Comparison of ENCODE assay signal across 10 mouse cellular contexts in genomic region chr17:31835528-31836263, GRCm38 (mm10). TPM values are rescaled to one million over a fixed set of nuclear protein-coding genes. Genes with fewer than 3 reads are reported as not detected.
A peak's percentile ranks its signal among the peaks of the same experiment; 100 is the strongest.
DNase-seq lines count a peak whose midpoint lies in the region; ATAC-seq and TF ChIP-seq lines count a peak whose summit lies in the region.
"Had no signal": no experiment of that assay in that cellular context is flagged by ENCODE, and none has a peak within 500 bp of the region (broad histone marks: within the 10 kb centered on the region; RNA-seq: fewer than 3 reads in every experiment).

No protein-coding gene starts in this region.

- TF ChIP-seq POLR2A in heart, adult 2 months (IDR thresholded peaks at IDR 0.05; ENCODE audit: insufficient read depth, low read depth, low read length) = no peak

- H3K79me2 ChIP-seq in heart, adult 2 months (replicated peaks; ENCODE audit: control insufficient read depth, insufficient read depth, low read length) = no peaks in the 10 kb centered on the region

- no peaks in the 10 kb centered on the region for H3K36me3 ChIP-seq in heart, adult 2 months (ENCODE audit: control insufficient read depth, insufficient read depth, low read length)
- H3K36me3 ChIP-seq in kidney, embryonic 16.5 days (ENCODE audit: insufficient read depth, low read length) = no peaks in the 10 kb centered on the region
- H3K36me3 ChIP-seq: embryonic facial prominence, embryonic 12.5 days; neural tube, embryonic 13.5 days had no signal

- peaks cover 9% of the 10 kb centered on the region for H3K9me3 ChIP-seq in kidney, embryonic 16.5 days (ENCODE audit: low read length)
- H3K9me3 ChIP-seq: embryonic facial prominence, embryonic 12.5 days; neural tube, embryonic 13.5 days had no signal

- intact Hi-C loops in heart, adult 2 months (cut with DNase I) = loop anchor here (5.0 kb wide), 1 partner anchor 43 kb away; no protein-coding TSS in a partner anchor
- intact Hi-C loops in heart, postnatal 14 days (cut with DNase I) = no loop called here

- H3K4me3 ChIP-seq in heart, adult 2 months = no peak overlapping the region
- no peak overlapping the region for H3K4me3 ChIP-seq in kidney, embryonic 16.5 days (ENCODE audit: low read length)
- H3K4me3 ChIP-seq: embryonic facial prominence, embryonic 12.5 days; neural tube, embryonic 13.5 days had no signal

- TF ChIP-seq CTCF in heart, adult 2 months (IDR thresholded peaks at IDR 0.05) = no peak

- no peak for ATAC-seq in kidney, embryonic 16.5 days (ENCODE audit: low FRiP score, low TSS enrichment)

- peaks cover 14% of the 10 kb centered on the region for H3K4me1 ChIP-seq in heart, adult 2 months (ENCODE audit: control insufficient read depth, insufficient read depth, low read length)
- peaks cover 21% of the 10 kb centered on the region for H3K4me1 ChIP-seq in kidney, embryonic 16.5 days (ENCODE audit: insufficient read depth, low read length)

- WGBS in heart, adult 2 months = 95% methylated on average over 11 of the region's 11 CpGs
- 92% methylated on average over 11 of the region's 11 CpGs for WGBS in kidney, embryonic 16.5 days

- peak overlapping the region; percentile 38; the same call in 1 of the 2 replicates for H3K27ac ChIP-seq in heart, adult 2 months
- H3K27ac ChIP-seq in kidney, embryonic 16.5 days (ENCODE audit: low read length) = no peak overlapping the region
- H3K27ac ChIP-seq: embryonic facial prominence, embryonic 12.5 days; neural tube, embryonic 13.5 days had no signal

- DNase-seq in heart, adult 2 months = peak in 1 of 2 experiments; percentile 32
- DNase-seq in heart, postnatal 14 days = no peak
- DNase-seq in thymus, postnatal 14 days = peak; percentile 47
- DNase-seq in thymus, adult 18-20 months = no peak
- DNase-seq in lung, postnatal 4 days = peak; percentile 64 to 75
- DNase-seq in thymus, postnatal 4 days = peak; percentile 60
- no peak for DNase-seq in urinary bladder, postnatal 36 days (ENCODE audit: low spot score in 2 of 2)

- no peak overlapping the region for H3K4me2 ChIP-seq in kidney, embryonic 16.5 days (replicated peaks; ENCODE audit: low read depth, low read length)
- H3K4me2 ChIP-seq: embryonic facial prominence, embryonic 12.5 days; neural tube, embryonic 13.5 days had no signal

- TF ChIP-seq EP300 in heart, adult 2 months (IDR thresholded peaks at IDR 0.05; ENCODE audit: insufficient read depth, low read depth, low read length) = no peak

- no peaks in the 10 kb centered on the region for H3K27me3 ChIP-seq in heart, adult 2 months (ENCODE audit: control insufficient read depth, insufficient read depth, low read length)
- no peaks in the 10 kb centered on the region for H3K27me3 ChIP-seq in kidney, embryonic 16.5 days (ENCODE audit: insufficient read depth, low read length)
- H3K27me3 ChIP-seq: embryonic facial prominence, embryonic 12.5 days; neural tube, embryonic 13.5 days had no signal

- H3K9ac ChIP-seq in heart, adult 2 months (ENCODE audit: low read depth, low read length) = no peak overlapping the region
- H3K9ac ChIP-seq in kidney, embryonic 16.5 days (replicated peaks; ENCODE audit: low read length) = no peak overlapping the region
- H3K9ac ChIP-seq: embryonic facial prominence, embryonic 12.5 days; neural tube, embryonic 13.5 days had no signal

RNA-seq across cellular contexts. Expression of gene Sik1, which starts 19.9 kb away (rescaled TPM):
- total RNA-seq in heart, adult 2 months (2021) = 10 to 100 TPM; 39.6 to 62.7 TPM
- polyA plus RNA-seq in heart, adult 2 months (2012; rRNA removed) = 15.4 and 21.0 TPM in 2 replicates
- total RNA-seq in heart, postnatal 14 days (2021) = 10 to 100 TPM; 41.4 to 72.2 TPM
- 16.5 and 17.8 TPM in 2 replicates for polyA plus RNA-seq in kidney, embryonic 16.5 days (2015; fragmentation: Nextera tagmentation; extraction: Ambion mirVana)

Comparison
In these comparisons a context has a peak if more than half of its experiments do, and no peak if none do; other contexts are left out.
1. DNase-seq: peak in thymus, postnatal 14 days (single experiment), lung, postnatal 4 days (2 of 2) and thymus, postnatal 4 days (single experiment); none in heart, postnatal 14 days (0 of 2), thymus, adult 18-20 months (0 of 2) and urinary bladder, postnatal 36 days (0 of 2).